Mouse (Mus musculus) CH12.LX (cell line): ENCODE measurements around the gene Nufip2. TPM values are rescaled to one million over a fixed set of nuclear protein-coding genes. Genes with fewer than 3 reads are reported as not detected.

Experiments used
- DNase-seq: peaks from one replicate; pipeline ENCODE4 v3.0.0-alpha.2; 2013; ENCODE audit errors: extremely low read depth
- H3K27ac ChIP-seq: 2 replicates; pipeline ENCODE4 v1.5.1; 2012; ENCODE audit warnings: low read depth, mild to moderate bottlenecking, control low read depth, moderate library complexity; ENCODE audit not compliant: insufficient read depth
- H3K27me3 ChIP-seq: replicated peaks from 2 replicates; pipeline ENCODE3; 2012; ENCODE audit warnings: inconsistent platforms
- H3K36me3 ChIP-seq, 2 experiments: replicated peaks in 1 of 2; 2 replicates each; pipeline versions ENCODE3 to v1.6.1; 2012; ENCODE audit warnings: inconsistent platforms in 1 of 2, low read length in 1 of 2, mild to moderate bottlenecking in 1 of 2, mixed read lengths in 1 of 2, moderate library complexity in 1 of 2; ENCODE audit not compliant: control insufficient read depth in 1 of 2, insufficient read depth in 1 of 2
- H3K4me1 ChIP-seq, 2 experiments: 2 replicates each; pipeline ENCODE4 v1.6.1; 2012; ENCODE audit warnings: inconsistent platforms in 1 of 2, moderate library complexity in 1 of 2; ENCODE audit not compliant: insufficient read depth in 2 of 2, control insufficient read depth in 1 of 2
- H3K4me2 ChIP-seq: 2 replicates; pipeline ENCODE4 v1.6.1; 2012; ENCODE audit warnings: low read depth, mild to moderate bottlenecking, control low read depth; ENCODE audit not compliant: poor library complexity, insufficient read depth, severe bottlenecking
- H3K4me3 ChIP-seq, 3 experiments: fragments of 150-350 bp in 1 of 3; sonication (generic) in 1 of 3; replicated peaks in 1 of 3; 2 replicates each; pipeline versions ENCODE3 to v1.5.1; 2011 to 2012; ENCODE audit warnings: low read depth in 2 of 3, low read length in 2 of 3, mild to moderate bottlenecking in 2 of 3, moderate library complexity in 2 of 3, control low read depth in 1 of 3, improper control_type of control experiment in 1 of 3, inconsistent platforms in 1 of 3, mixed read lengths in 1 of 3; ENCODE audit not compliant: poor library complexity in 1 of 3
- H3K79me2 ChIP-seq: replicated peaks from 2 replicates; pipeline ENCODE4 v1.6.1; 2012; ENCODE audit warnings: mild to moderate bottlenecking, moderate library complexity; ENCODE audit not compliant: control insufficient read depth, poor library complexity, insufficient read depth, severe bottlenecking; ENCODE audit errors: extremely low read depth
- H3K9ac ChIP-seq: 2 replicates; pipeline ENCODE4 v1.6.1; 2012; ENCODE audit warnings: low read depth, mild to moderate bottlenecking, control low read depth, moderate library complexity; ENCODE audit not compliant: insufficient read depth
- H3K9me3 ChIP-seq: replicated peaks from 2 replicates; pipeline ENCODE3; 2012; ENCODE audit warnings: low read length, inconsistent platforms, mixed read lengths
- GABPA ChIP-seq: IDR thresholded peaks from 2 replicates; pipeline ENCODE4 v1.6.1; 2012; ENCODE audit warnings: low read depth, low read length, improper control_type of control experiment, inconsistent platforms; ENCODE audit not compliant: insufficient replicate concordance
- HCFC1 ChIP-seq: IDR thresholded peaks from 2 replicates; pipeline ENCODE4 v1.6.1; 2012; ENCODE audit warnings: low read depth, mild to moderate bottlenecking, inconsistent platforms, low read length, improper control_type of control experiment
- IRF4 ChIP-seq: IDR thresholded peaks from 2 replicates; pipeline ENCODE4 v1.6.1; 2014; ENCODE audit warnings: low read depth, mild to moderate bottlenecking, inconsistent platforms, low read length, improper control_type of control experiment
- JUND ChIP-seq: conservative IDR thresholded peaks from 2 replicates; pipeline ENCODE4 v1.6.1; 2011; ENCODE audit warnings: low read depth, low read length, improper control_type of control experiment
- KAT2A ChIP-seq: IDR thresholded peaks from 2 replicates; pipeline ENCODE4 v1.6.1; 2012; ENCODE audit warnings: low read length, improper control_type of control experiment, inconsistent platforms; ENCODE audit not compliant: insufficient replicate concordance
- MAFK ChIP-seq: IDR thresholded peaks from 2 replicates; pipeline ENCODE4 v1.6.1; 2011; ENCODE audit warnings: low read length, improper control_type of control experiment; ENCODE audit not compliant: insufficient replicate concordance
- MAX ChIP-seq: IDR thresholded peaks from 2 replicates; pipeline ENCODE4 v1.6.1; 2011; ENCODE audit warnings: low read length, improper control_type of control experiment
- POLR2A ChIP-seq: IDR thresholded peaks from 2 replicates; pipeline ENCODE4 v1.6.1; 2011; ENCODE audit warnings: low read depth, mild to moderate bottlenecking, improper control_type of control experiment, low read length
- POLR2AphosphoS2 ChIP-seq: IDR thresholded peaks from 2 replicates; pipeline ENCODE4 v1.6.1; 2011; ENCODE audit warnings: low read depth, low read length, improper control_type of control experiment
- RAD21 ChIP-seq: IDR thresholded peaks from 2 replicates; pipeline ENCODE4 v1.6.1; 2011; ENCODE audit warnings: low read depth, mild to moderate bottlenecking, low read length, improper control_type of control experiment, moderate library complexity
- SIN3A ChIP-seq: IDR thresholded peaks from 2 replicates; pipeline ENCODE4 v1.6.1; 2012; ENCODE audit warnings: low read length, improper control_type of control experiment, inconsistent platforms
- TBP ChIP-seq: conservative IDR thresholded peaks from 2 replicates; pipeline ENCODE4 v1.6.1; 2011; ENCODE audit warnings: low read depth, low read length, improper control_type of control experiment
- TCF12 ChIP-seq: IDR thresholded peaks from 2 replicates; pipeline ENCODE4 v1.6.1; 2014; ENCODE audit warnings: low read depth, mild to moderate bottlenecking, inconsistent platforms, low read length, improper control_type of control experiment
- UBTF ChIP-seq: IDR thresholded peaks from 2 replicates; pipeline ENCODE4 v1.6.1; 2012; ENCODE audit warnings: low read depth, mild to moderate bottlenecking, inconsistent platforms, low read length, improper control_type of control experiment, moderate library complexity
- USF1 ChIP-seq: IDR thresholded peaks from 2 replicates; pipeline ENCODE4 v1.6.1; 2014; ENCODE audit warnings: low read depth, mild to moderate bottlenecking, inconsistent platforms, low read length, improper control_type of control experiment
- ZKSCAN1 ChIP-seq: IDR thresholded peaks from 2 replicates; pipeline ENCODE4 v1.6.1; 2012; ENCODE audit warnings: low read depth, inconsistent platforms, low read length, improper control_type of control experiment, borderline replicate concordance
- dilution Hi-C: fragments of 300-500 bp; cut with MboI; formaldehyde crosslinking; loops from 2 replicates; pipeline ENCODE4 v1.14.3; 2020; ENCODE audit warnings: low sequenced_read_pairs; ENCODE audit not compliant: extremely low pct_unique_long_range_greater_than_20kb, extremely low pct_ligation_motif_present
- in situ Hi-C: fragments of 300-500 bp; cut with MboI; formaldehyde crosslinking; loops from 3 replicates; pipeline ENCODE4 v1.14.3; 2019; ENCODE audit warnings: low sequenced_read_pairs, low pct_ligation_motif_present, low pct_unique_long_range_greater_than_20kb, mixed read lengths
- polyA plus RNA-seq: library from polyadenylated mRNA; unstranded; fragments of >175 nt; gene quantifications from 2 replicates; pipeline ENCODE4 v1.2.1, GENCODE M21; 2012; ENCODE audit warnings: low read depth; ENCODE audit not compliant: insufficient read length
- total RNA-seq, 2 experiments: library from RNA; depleted of rRNA; stranded (reverse); fragments of 300-350 nt in 1 of 2; fragments of >200 nt in 1 of 2; gene quantifications; 2 replicates each; pipeline ENCODE4 v1.2.3; 2012 to 2014

Nufip2 gene
- total and polyA plus RNA-seq, 3 experiments = 29.6 to 53.6 (median 41.2) TPM

GRCm38 (mm10) chr11:77713736-77714135 is 27.8 kb downstream of the Nufip2 start:
- Histone ChIP-seq H3K27me3 (no peaks in the 10 kb centered on the region), H3K9ac (no peak overlapping the region), H3K4me3 (no peak overlapping the region), H3K36me3 (peaks cover 27 to 86% of the 10 kb centered on the region in 2 experiments), H3K27ac (no peak overlapping the region), H3K79me2 (peaks cover 32% of the 10 kb centered on the region), H3K4me2 (no peak overlapping the region), H3K9me3 (no peaks in the 10 kb centered on the region), H3K4me1 (peaks cover 0 to 8% of the 10 kb centered on the region in 2 experiments; a peak in 2 of 4 replicates)
- dilution Hi-C loops (no loop called here), in situ Hi-C loops (no loop called here)
- no peak for DNase-seq
- no peak for TF ChIP-seq IRF4

GRCm38 (mm10) chr11:77719055-77719454 is 33.1 kb downstream of the Nufip2 start:
- Histone ChIP-seq H3K27ac (no peak overlapping the region), H3K36me3 (peaks cover 7 to 53% of the 10 kb centered on the region in 2 experiments), H3K4me2 (no peak overlapping the region), H3K4me3 (no peak overlapping the region), H3K4me1 (no peaks in the 10 kb centered on the region), H3K9me3 (no peaks in the 10 kb centered on the region), H3K27me3 (no peaks in the 10 kb centered on the region), H3K79me2 (no peaks in the 10 kb centered on the region; the same call in 1 of the 2 replicates), H3K9ac (no peak overlapping the region)
- TF ChIP-seq RAD21 (no peak), HCFC1 (no peak), UBTF (no peak), IRF4 (no peak), POLR2AphosphoS2 (peak; percentile 93; the same call in 1 of the 2 replicates), TBP (no peak), TCF12 (no peak), POLR2A (peak; percentile 32; the same call in 1 of the 2 replicates), GABPA (no peak), MAFK (no peak), JUND (no peak), SIN3A (no peak), MAX (no peak), KAT2A (no peak), USF1 (no peak), ZKSCAN1 (no peak)
- dilution Hi-C loops = no loop called here
- DNase-seq = no peak
- in situ Hi-C loops = no loop called here
